Mouse (Mus musculus): Measurements from ENCODE around the gene Nckap5l. TPM values are rescaled to one million over a fixed set of nuclear protein-coding genes. Genes with fewer than 3 reads are reported as not detected.

The Nckap5l gene
- polyA plus RNA-seq, 1 experiment: 1.3 TPM

DNA sequence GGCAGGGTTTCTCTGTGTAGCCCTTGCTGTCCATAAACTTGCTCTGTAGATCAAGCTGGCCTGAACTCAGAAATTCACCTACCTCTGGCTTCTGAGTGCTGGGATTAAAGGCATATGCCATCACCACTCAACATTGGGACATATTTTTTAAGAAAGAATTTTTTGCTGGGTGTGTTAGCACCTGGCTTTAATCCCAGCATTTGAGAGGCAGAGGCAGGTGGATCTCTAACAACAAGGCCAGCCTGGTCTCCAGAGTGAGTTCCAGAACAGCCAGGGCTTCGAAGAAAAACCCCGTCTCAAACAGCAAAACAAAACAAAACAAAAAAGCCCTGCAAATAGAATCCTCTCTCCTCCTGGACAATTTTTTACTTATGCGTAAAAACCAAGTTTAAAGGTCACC lies 82.0 kb downstream of the Nckap5l start:
- no peak for DNase-seq (ENCODE audit: low read depth, low spot score)
- WGBS: 80% methylated on average over 3 of the region's 3 CpGs

DNA sequence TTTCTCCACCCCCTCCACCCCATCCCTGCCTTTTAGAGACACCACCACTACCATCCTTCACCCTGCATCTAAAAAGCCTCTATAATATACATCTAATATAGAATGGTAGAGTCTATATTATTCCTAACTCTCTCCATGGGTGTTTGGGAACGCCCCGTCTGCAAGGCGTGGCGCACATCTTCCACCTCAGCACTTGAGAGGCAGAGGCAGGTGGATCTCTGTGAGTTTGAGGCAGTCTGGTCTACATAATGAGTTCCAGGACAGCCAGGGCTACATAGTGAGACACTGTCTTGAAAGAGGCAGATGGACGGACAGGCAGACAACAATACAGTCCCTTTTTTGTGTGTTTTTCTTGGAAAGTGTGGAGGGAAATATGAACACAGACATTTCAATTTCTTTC lies 82.5 kb downstream of the Nckap5l start:
- WGBS: 89% methylated on average over 5 of the region's 5 CpGs
- DNase-seq (ENCODE audit: low read depth, low spot score): no peak

DNA sequence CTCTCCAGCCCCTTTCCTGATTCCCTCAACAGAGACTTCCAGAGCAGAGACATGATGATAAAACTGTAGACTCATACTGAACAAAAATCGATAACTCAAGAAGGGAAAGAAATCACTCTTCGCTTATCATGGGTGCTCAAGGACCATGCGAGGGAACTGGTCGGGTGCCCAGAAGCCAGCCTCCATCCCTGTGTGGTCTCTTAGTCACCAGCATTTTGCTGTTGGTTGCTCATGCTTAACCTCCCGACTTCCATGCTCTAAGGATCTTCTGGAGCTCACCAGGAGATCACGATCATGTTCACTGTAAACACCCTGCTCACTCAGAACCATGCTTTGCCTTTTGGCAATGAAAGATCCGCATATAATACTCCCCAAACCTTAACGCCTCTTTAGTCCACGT lies 84.8 kb downstream of the Nckap5l start:
- DNase-seq (ENCODE audit: low read depth, low spot score): no peak
- WGBS: 78% methylated on average over 9 of the region's 9 CpGs

Other genes with a start within 250 kb of the Nckap5l start
- gene Kcnh3, start 232.9 kb downstream of the Nckap5l start, polyA plus RNA-seq (2012; rRNA removed): 3.9 and 4.7 TPM in 2 replicates
- 81.5 and 94.7 TPM in 2 replicates for gene Mcrs1, start 205.8 kb downstream of the Nckap5l start, polyA plus RNA-seq (2012; rRNA removed)
- 19.0 and 20.6 TPM in 2 replicates for gene Prpf40b, start 162.7 kb downstream of the Nckap5l start, polyA plus RNA-seq (2012; rRNA removed)
- not detected in 2 replicates for gene Fam186b, start 161.9 kb downstream of the Nckap5l start, polyA plus RNA-seq (2012; rRNA removed)
- gene Fmnl3, start 87.3 kb downstream of the Nckap5l start, polyA plus RNA-seq (2012; rRNA removed): 6.9 and 8.5 TPM in 2 replicates
- gene Tmbim6, start 64.9 kb downstream of the Nckap5l start, polyA plus RNA-seq (2012; rRNA removed): 1,095 and 1,343 TPM in 2 replicates
- 6.7 and 7.0 TPM in 2 replicates for gene Bcdin3d, start 17.0 kb upstream of the Nckap5l start, polyA plus RNA-seq (2012; rRNA removed)
- 0.59 and 0.97 TPM in 2 replicates for gene Faim2, start 70.4 kb upstream of the Nckap5l start, polyA plus RNA-seq (2012; rRNA removed)
- gene Aqp2, start 121.3 kb upstream of the Nckap5l start, polyA plus RNA-seq (2012; rRNA removed): not detected in 2 replicates
- 0.05 TPM in 2 replicates for gene Aqp5, start 133.0 kb upstream of the Nckap5l start, polyA plus RNA-seq (2012; rRNA removed)
- not detected in 2 replicates for gene Aqp6, start 143.7 kb upstream of the Nckap5l start, polyA plus RNA-seq (2012; rRNA removed)
- 35.9 and 36.0 TPM in 2 replicates for gene Racgap1, start 193.9 kb upstream of the Nckap5l start, polyA plus RNA-seq (2012; rRNA removed)
- gene Asic1, start 212.6 kb upstream of the Nckap5l start, polyA plus RNA-seq (2012; rRNA removed): 0.61 and 0.74 TPM in 2 replicates
- 22.3 and 23.9 TPM in 2 replicates for gene Smarcd1, start 244.4 kb upstream of the Nckap5l start, polyA plus RNA-seq (2012; rRNA removed)
- not detected in 2 replicates for gene Gm17349, start 247.7 kb upstream of the Nckap5l start, polyA plus RNA-seq (2012; rRNA removed)

Measured in large intestine, adult 2 months (tissue).